Mouse (Mus musculus): ENCODE measurements at regions not wholly inside any gene's neighbourhood (a gene's known extent, or its start where the extent isn't known, plus 50 kb on each side); places are given as distances from the start of the nearest gene placed in this dataset.
"Not testable (repeated sequence)": the region's sequence is repeated elsewhere in the genome, so short reads cannot be mapped to it uniquely, and the experiment has no call there.

DNA sequence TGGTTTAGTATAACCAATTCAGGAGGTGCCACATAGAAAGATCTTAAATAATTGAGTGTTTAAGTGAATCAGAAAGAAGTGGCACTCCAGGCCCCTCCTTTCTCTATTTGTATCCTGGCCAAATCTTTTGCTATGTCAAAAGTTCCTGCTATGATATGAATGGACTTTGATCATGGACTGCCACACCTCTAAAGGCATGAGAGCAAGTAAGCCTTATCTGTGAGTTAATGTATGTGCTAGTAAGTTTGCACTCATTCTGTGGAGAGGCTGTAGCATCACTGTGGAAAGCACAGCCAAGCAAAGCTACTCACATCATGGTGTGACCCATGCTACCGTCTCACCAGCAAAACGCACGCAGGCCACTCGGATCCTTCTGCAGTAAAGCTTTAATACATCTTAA, 140.2 kb downstream of the Jrkl start:
- DNase-seq (ENCODE audit: low read depth): no peak

- no peak for DNase-seq (ENCODE audit: low read depth)
Measured at GRCm38 (mm10) chr9:13083669-13084068, 162.0 kb downstream of the Jrkl start.

GRCm38 (mm10) chr9:13049079-13049478, 196.6 kb downstream of the Jrkl start:
- no peak for DNase-seq (ENCODE audit: low read depth)

DNA sequence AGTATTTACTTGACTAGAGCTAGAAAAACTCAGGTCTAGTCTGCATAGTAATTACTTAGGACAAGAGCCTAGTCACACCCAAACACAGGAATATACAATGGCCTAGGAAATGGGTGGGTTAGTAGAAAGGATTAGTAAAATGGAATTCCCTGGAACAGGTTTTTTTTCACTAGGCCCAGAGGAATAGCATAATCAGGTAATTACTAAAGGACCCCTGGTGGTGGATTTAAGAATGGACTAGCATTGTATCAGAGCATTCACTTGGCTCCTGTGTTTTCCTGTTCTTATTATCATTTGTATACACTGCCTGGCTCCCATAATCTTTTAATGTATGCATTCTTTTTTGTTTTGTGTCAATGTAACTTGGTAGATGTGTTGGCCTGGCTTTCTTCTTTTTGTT, 226.6 kb downstream of the Jrkl start:
- DNase-seq (ENCODE audit: low read depth): no peak

DNA sequence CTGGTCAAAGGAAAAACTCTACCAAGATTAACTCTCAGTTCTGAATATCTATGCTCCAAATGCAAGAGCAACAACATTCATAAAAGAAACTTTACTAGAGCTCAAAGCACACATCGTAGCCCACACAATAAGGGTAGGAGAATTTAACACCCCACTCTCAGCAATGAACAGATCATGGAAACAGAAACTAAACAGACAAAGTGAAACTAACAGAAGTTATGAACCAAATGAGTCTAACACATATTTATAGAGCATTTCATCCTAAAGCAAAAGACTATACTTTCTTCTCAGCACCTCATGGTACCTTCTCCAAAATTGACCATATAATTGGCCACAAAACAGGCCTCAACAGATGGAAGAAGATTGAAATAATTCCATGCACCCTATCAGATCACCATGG, 262.4 kb downstream of the Jrkl start:
- DNase-seq (ENCODE audit: low read depth): not testable (repeated sequence)

- no peak for DNase-seq (ENCODE audit: low read depth)
Measured at GRCm38 (mm10) chr9:12973022-12973421, 272.6 kb downstream of the Jrkl start.

DNA sequence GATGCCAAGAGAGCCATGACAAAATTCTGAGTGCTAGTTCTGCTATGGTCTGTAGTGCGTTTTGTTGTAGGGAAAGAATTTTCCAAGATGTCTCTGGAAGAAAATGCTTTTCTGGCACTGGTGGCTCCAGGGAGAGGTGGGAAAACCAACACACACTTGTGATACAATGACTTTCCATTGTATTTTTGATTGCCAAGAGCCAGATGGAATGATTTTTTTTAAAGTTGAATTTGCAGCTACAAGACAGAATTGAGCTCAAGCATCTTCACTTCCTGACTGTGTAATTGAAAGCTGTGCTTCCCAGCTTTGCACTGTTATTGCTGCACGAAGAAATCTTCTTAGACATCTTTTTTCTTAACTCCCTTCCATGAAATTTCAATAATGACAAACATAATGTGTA, 285.3 kb downstream of the Jrkl start:
- no peak for DNase-seq (ENCODE audit: low read depth)

GRCm38 (mm10) chr9:12946088-12946487, 299.5 kb downstream of the Jrkl start:
- no peak for DNase-seq (ENCODE audit: low read depth)

- no peak for DNase-seq (ENCODE audit: low read depth)
Measured at GRCm38 (mm10) chr9:12945476-12945875, 300.2 kb downstream of the Jrkl start.

DNA sequence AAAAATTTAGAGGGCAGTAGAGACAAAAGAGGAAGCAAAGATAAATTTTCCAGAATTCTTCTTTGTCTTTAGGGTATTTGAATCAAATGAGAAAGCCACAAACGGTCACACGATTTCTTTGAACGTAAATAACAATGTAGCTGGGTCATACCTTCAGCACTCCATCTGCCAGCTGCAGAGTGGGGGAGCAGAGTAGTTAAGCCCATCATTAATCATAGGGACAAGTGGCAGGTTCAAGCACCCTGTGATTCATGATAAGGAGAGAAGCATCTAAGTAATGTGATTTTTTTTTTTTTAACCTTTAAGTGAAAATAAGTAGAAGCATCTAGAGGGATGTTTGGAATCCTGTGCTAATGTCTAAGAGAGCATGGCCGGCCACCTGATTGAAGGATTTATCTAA, 300.6 kb downstream of the Jrkl start:
- no peak for DNase-seq (ENCODE audit: low read depth)

DNA sequence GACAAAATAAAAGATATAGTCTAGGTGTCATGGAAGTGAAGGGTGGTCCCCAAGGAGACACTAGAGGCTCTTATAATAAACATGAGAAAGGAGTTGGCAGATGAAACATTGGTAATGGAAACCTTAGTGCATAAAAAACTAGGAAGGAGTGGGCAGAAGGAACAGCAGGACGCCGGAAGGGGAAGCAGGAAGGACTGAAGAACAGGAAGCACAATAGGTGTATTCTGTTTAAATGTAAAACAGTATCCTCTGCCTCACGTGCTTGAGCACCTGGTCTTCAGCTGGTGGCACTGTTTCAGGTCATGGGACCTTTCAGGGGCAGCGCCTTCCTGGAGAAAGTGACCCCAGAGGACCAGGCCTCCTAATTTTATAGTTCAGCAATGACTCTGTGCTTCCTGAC, 310.6 kb downstream of the Jrkl start:
- no peak for DNase-seq (ENCODE audit: low read depth)

DNA sequence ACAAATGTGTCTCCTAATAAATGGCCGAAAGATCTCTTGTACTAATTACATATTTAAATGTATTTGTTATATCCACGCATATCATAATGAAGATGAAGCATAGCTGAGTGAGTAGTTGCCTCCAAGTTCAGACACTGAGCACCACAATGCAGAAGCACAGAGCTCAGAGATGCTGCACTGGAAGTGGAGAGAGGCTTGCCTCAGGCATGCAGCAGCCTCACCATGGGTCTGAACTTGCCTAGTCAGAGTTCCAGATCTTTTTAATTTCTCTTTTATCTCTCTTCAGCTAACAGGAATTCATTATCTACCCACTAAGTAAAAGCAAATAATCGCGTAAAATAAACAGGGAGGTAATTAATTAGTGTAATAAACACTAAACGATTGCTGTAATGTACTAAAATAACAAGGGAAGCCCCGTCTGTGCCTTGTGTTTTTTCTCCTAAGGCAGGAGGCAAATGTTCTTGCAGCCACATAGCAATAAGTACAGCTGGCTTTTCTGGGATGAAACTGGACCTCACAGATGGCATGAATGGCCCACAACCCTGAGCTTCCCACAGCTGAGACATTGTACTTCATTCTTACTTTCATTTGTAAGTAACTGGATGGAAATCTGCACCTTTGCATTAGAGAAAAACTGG, 320.0 kb downstream of the Jrkl start:
- no peak for DNase-seq (ENCODE audit: low read depth)

- DNase-seq (ENCODE audit: low read depth): no peak
Measured at GRCm38 (mm10) chr9:12900726-12901125, 344.9 kb downstream of the Jrkl start.

DNA sequence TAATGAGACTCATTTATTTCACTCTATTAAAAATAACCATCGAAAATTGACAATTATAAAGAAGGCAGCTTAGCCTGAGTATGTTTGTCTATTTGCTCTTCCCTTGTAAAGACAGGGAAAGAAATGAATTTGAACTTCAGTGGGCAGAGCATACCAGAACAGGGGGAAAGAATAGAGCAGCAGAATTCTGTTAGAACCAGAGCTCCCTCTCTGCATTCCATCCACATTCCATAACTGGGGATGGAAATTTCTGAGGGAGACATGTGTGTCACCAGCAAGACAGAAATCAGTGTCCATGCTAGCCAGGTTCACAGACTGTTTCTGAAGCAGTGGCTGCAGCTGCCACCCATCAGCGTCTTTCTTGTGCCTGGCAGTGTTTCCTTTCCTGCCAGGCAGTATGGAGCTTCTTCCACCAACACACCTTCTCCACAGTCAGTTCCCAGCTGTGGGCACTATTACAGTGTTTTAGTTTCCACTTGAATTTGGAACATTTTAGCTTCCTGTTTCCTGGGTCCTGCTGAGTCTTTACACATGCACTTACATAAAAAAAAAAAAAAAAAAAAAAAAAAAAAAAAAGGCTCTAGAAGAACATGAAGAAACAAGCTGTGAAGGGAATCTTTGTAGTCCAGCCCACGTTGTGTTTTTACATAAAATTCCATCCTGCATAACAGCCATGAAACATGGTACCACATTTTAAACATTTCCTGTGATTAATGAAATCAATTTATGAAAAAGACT, 365.7 kb downstream of the Jrkl start:
- DNase-seq (ENCODE audit: low read depth): no peak

- peak; percentile 31 for DNase-seq (ENCODE audit: low read depth)
Measured at GRCm38 (mm10) chr9:12876496-12876895, 369.1 kb downstream of the Jrkl start.

DNA sequence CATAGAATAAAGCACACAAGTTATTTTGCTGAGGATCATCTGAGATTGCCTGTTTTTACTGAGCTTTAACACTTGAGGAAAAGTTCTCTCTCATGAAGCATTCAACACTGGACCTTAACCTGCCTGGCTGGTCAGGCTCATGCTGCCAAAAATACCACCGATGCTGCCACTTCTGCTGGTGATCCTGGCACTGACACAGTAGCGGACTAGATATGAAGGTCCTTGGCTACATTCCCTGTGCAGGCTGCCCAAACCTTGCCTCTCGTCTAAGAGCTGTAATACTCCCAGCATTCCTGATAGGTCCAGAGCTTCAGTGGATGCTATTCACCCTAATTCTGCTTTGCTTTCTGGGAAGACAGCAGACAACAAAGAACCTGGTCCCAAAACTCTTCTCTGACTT, 374.7 kb downstream of the Jrkl start:
- no peak for DNase-seq (ENCODE audit: low read depth)
